Mouse (Mus musculus) megakaryocyte, embryonic 14.5 days (primary cell): Measurements from ENCODE around the gene Spp1. TPM values are rescaled to one million over a fixed set of nuclear protein-coding genes. Genes with fewer than 3 reads are reported as not detected.
"Not testable (repeated sequence)": the region's sequence is repeated elsewhere in the genome, so short reads cannot be mapped to it uniquely, and the experiment has no call there.

Source experiments
- H3K27me3 ChIP-seq: replicated peaks from 2 replicates; pipeline ENCODE3; 2012; ENCODE audit warnings: inconsistent platforms
- H3K36me3 ChIP-seq: replicated peaks from 2 replicates; pipeline ENCODE3; 2012; ENCODE audit warnings: low read length, inconsistent platforms, mixed read lengths
- H3K4me1 ChIP-seq: 2 replicates; pipeline ENCODE4 v1.6.1; 2012; ENCODE audit warnings: inconsistent platforms
- H3K4me3 ChIP-seq: replicated peaks from 2 replicates; pipeline ENCODE3; 2012; ENCODE audit warnings: moderate library complexity, mild to moderate bottlenecking, inconsistent platforms
- H3K9me3 ChIP-seq: 2 replicates; pipeline ENCODE4 v1.6.1; 2012; ENCODE audit warnings: inconsistent platforms
- FLI1 ChIP-seq: IDR thresholded peaks from 2 replicates; pipeline ENCODE4 v1.6.1; 2012; ENCODE audit warnings: low read length, inconsistent platforms, mixed read lengths
- GATA1 ChIP-seq: IDR thresholded peaks from 3 replicates; pipeline ENCODE4 v1.6.1; 2012; ENCODE audit warnings: mixed read lengths, low read length, inconsistent platforms, borderline replicate concordance
- polyA plus RNA-seq: library from polyadenylated mRNA; stranded (reverse); fragments of >175 nt; gene quantifications from 2 replicates; pipeline ENCODE4 v1.2.3, GENCODE M21; 2012; ENCODE audit warnings: low replicate concordance; ENCODE audit not compliant: insufficient read depth

Gene Spp1
- polyA plus RNA-seq, 1 experiment: 5.8 TPM

DNA sequence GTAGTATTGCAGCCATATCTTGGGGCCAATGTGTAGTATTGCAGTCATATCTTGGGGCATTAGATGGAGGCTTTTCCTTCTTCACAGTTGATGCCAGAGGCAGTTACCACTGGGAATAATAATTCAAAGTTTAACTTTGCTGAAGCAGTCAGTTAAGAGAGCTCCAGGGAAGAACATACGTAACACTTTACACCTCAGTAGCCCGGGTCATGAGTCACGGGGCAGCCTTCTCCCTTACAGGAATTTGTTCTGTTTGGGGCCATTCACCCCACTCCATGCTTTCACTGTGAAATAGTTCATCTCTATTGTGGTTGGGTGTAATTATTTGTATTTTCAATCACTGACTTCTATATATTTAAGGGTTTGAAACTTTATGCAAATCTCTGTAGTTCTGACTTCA is 11.1 kb upstream of the Spp1 start:
- Histone ChIP-seq H3K36me3 (no peaks in the 10 kb centered on the region), H3K27me3 (no peaks in the 10 kb centered on the region), H3K9me3 (no peaks in the 10 kb centered on the region), H3K4me1 (peaks cover 31% of the 10 kb centered on the region), H3K4me3 (no peak overlapping the region)
- TF ChIP-seq FLI1: no peak
- no peak for TF ChIP-seq GATA1

DNA sequence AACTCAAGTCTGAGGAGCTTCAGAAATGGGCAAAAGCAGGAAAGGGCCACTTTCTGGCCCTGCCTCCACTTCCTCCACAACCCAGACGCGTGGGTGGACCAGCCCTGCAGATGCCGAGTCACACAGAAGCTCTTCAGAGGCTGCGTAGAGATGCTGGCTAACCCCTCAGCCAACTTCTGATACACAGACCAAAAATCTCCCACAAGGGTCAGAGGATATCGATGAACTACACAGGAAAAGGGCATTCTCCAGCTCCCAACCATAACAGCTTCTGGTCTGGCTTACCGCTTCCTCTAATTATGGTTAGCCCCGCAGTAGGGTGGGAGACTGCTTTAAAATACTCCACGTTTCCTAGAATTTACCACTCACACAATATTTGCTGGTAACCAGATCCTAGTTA is 9.0 kb upstream of the Spp1 start:
- Histone ChIP-seq H3K9me3 (no peaks in the 10 kb centered on the region), H3K4me1 (peaks cover 41% of the 10 kb centered on the region), H3K4me3 (peak overlapping the region; percentile 80), H3K36me3 (no peaks in the 10 kb centered on the region), H3K27me3 (no peaks in the 10 kb centered on the region)
- TF ChIP-seq GATA1 (no peak), FLI1 (no peak)

DNA sequence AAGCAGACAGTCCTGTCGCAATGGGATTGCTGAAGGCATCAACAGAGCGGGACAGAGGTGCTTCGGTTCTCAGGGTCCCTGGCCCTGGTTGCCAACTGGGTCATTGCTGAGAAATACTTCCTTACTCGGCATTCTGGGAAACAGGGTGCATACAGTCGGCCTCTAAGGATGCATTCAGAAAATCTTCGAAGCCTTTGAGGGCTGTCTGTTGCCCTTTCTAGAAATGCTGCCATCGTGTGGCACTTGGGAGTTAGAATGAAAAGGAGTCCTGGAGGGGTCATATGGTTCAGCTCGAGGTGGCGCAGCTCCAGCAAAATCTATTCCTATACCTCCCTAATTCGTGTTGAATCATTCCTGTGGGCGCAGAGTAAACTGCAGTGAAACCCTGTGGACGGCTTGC is 2.0 kb upstream of the Spp1 start:
- TF ChIP-seq FLI1: no peak
- TF ChIP-seq GATA1: no peak
- Histone ChIP-seq H3K9me3 (no peaks in the 10 kb centered on the region), H3K27me3 (no peaks in the 10 kb centered on the region), H3K36me3 (no peaks in the 10 kb centered on the region), H3K4me3 (peak overlapping the region; percentile 81), H3K4me1 (peaks cover 44% of the 10 kb centered on the region)

DNA sequence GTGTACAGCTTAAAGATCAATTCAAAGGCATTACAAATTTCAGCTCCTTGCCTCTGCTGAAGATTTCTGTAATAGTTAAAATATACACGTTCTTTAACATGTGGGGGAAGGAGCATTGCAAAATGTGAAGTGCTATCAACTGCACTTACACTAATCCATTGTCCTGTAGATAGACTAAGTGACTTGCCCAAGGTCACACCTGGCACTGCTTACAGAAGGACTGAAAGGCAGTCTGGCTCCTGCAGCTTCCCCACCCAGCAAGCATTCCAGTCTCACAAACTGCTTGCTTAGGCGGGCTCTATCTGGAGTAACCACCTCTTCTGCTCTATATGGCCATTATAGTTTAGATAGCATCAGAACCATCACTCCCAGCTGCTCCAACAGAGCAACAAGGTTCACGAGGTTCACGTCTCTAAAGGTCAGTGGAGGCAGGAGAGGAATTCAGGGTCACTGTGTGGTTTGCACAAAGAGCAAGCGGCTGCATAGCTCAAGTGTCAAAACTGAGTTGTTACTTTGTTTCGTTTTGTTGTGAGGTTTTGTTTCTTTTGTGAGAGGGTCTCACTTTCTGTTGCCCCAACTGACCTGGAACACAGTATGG is 851 bp upstream of the Spp1 start:
- Histone ChIP-seq H3K27me3 (no peaks in the 10 kb centered on the region), H3K9me3 (no peaks in the 10 kb centered on the region), H3K36me3 (no peaks in the 10 kb centered on the region), H3K4me1 (peaks cover 37% of the 10 kb centered on the region), H3K4me3 (peak overlapping the region; percentile 15)
- no peak for TF ChIP-seq GATA1

DNA sequence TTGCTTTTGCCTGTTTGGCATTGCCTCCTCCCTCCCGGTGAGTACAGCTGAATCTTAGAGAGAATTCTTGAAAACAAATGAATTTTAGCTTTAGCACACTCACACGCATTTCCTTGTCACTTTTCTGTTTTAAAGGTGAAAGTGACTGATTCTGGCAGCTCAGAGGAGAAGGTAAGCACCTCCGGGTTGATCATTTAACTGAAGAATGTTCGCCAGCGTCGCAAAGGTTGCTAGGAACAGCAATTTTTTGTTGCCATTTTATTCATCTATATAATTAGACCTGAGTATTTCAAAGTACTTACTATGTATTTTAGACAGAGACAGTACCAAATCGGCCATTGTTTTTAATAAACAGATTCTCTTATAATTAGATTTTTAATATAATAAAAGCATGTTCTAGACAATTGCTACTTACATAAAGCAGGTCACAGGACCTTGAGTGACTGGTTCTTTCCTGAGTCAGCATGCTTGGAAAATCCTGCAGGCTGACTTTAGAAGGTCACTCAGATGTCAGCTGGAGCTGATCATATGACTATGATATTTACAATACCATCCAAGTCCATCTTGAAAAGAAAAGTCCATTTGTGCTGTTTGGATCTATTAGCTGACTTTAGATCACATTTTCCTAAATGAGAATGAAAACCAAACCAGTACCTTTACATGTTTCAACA is 1.6 kb downstream of the Spp1 start:
- Histone ChIP-seq H3K4me1 (peaks cover 21% of the 10 kb centered on the region), H3K4me3 (no peak overlapping the region), H3K27me3 (no peaks in the 10 kb centered on the region), H3K9me3 (no peaks in the 10 kb centered on the region), H3K36me3 (no peaks in the 10 kb centered on the region)
- TF ChIP-seq FLI1 (no peak), GATA1 (no peak)

DNA sequence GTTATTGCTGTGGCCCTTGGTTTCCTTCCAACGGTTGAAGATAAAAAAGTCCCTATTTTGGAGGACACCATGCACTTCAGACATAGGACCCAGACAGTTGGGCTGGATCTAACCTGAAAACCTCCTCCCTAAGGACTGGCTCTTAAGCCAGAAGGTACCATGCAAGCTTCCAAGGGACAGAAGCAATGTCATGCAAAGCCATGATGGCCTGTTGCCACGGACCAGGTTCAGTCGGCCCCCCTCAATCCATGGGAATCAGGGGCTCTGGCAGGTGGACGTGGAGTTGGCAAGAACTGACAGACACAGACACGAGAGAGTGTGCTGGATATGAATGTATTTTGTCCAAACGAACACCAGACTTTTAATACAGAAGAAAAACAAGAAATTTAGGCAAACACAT is 7.5 kb downstream of the Spp1 start:
- no peaks in the 10 kb centered on the region for H3K36me3 ChIP-seq
- no peak overlapping the region for H3K4me3 ChIP-seq
- H3K27me3 ChIP-seq: no peaks in the 10 kb centered on the region
- TF ChIP-seq GATA1 (no peak), FLI1 (no peak)
- peaks cover 9% of the 10 kb centered on the region for H3K4me1 ChIP-seq
- H3K9me3 ChIP-seq: no peaks in the 10 kb centered on the region

DNA sequence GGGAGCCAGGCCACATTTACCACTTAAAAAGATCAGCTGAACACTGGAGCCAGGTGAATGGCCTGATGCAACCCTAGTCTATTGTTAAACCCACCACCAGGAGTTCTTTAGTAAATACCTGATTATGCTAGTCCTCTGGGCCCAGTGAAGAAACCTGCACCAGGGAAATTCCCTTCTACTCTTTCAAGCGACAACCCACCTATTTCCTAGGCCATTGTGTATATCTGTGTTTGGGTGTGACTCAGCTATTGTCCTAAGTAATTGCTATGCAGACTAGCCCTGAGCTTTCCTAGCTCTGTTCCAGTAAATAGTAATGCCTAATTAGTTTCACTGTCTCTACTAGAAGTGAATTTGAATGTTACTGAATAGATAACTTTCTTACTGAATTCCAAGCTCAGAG is 7.9 kb downstream of the Spp1 start:
- TF ChIP-seq FLI1: no peak
- no peak for TF ChIP-seq GATA1
- Histone ChIP-seq H3K4me1 (peaks cover 9% of the 10 kb centered on the region), H3K9me3 (no peaks in the 10 kb centered on the region), H3K4me3 (no peak overlapping the region), H3K27me3 (peaks cover 2% of the 10 kb centered on the region), H3K36me3 (no peaks in the 10 kb centered on the region)

DNA sequence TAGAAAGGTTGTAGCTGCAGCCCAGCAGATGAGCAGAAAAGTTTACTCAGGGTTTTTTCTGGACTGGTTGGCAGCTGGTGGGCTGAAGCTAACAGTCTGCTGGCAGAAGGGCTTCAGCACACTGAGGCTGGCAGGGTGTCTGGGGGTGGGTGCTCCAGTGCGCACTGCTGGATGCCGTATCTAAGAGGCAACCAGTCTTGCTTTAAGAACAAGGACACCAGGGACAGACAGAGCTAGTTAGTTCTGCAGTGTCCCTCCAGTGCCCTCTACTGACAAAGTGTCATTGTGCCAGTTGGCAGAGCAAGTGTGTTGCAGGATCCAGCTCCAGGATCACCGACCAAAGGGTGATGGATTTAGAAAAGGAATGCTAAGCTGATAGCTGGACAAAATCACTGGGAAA is 11.2 kb downstream of the Spp1 start:
- no peaks in the 10 kb centered on the region for H3K9me3 ChIP-seq
- peak overlapping the region; percentile 75 for H3K4me3 ChIP-seq
- TF ChIP-seq GATA1: no peak
- TF ChIP-seq FLI1: no peak
- H3K4me1 ChIP-seq: peaks cover 9% of the 10 kb centered on the region
- H3K36me3 ChIP-seq: no peaks in the 10 kb centered on the region
- H3K27me3 ChIP-seq: peaks cover 9% of the 10 kb centered on the region

DNA sequence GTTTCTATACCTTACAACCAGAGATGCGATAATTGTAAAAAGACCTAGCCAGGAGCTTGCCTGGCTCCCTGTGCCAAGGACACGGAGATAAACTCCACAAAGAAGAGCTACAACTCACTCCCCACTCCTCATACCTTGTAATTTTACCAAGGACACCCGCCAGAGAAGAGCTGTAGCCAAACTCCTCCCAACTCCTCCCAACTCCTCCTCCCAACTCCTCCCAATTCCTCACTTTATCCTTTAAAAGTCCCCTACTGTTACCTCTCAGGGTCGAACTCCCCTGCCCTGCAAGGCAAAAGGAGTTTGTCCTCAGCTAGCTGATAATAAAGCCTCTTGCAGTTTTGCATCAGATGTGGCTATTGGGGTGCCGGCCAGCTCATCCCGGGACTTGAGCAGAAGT is 13.4 kb downstream of the Spp1 start:
- Histone ChIP-seq H3K27me3 (peaks cover 14% of the 10 kb centered on the region), H3K4me1 (peaks cover 12% of the 10 kb centered on the region)
- H3K36me3 ChIP-seq, H3K9me3 ChIP-seq, H3K4me3 ChIP-seq: not testable (repeated sequence)

DNA sequence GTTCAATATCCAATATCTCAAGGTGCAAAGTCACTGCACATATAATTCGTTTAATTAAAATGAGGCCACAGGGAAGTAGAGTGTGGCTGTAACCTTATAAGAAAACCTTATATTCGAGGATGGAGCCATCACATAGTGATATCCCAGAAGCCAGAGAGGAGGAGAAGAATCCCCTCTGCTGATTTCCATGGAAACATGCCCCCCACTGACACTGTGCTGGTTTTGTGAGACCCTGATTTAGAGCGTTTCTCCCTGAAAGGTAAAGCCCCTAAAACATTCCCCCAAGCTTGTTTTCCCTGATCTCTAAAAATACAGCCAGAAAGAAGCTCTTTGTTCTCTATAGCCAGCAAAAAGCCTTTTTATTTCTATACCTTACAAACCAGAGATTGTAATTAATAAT is 14.6 kb downstream of the Spp1 start:
- Histone ChIP-seq H3K9me3 (no peaks in the 10 kb centered on the region), H3K4me3 (no peak overlapping the region), H3K27me3 (peaks cover 14% of the 10 kb centered on the region), H3K4me1 (peaks cover 12% of the 10 kb centered on the region), H3K36me3 (no peaks in the 10 kb centered on the region)
- TF ChIP-seq GATA1: no peak
- TF ChIP-seq FLI1: no peak
